Mouse (Mus musculus): ENCODE measurements around the gene Plekha4. TPM values are rescaled to one million over a fixed set of nuclear protein-coding genes. Genes with fewer than 3 reads are reported as not detected.
A peak's percentile ranks its signal among the peaks of the same experiment; 100 is the strongest.
"Not testable (repeated sequence)": the region's sequence is repeated elsewhere in the genome, so short reads cannot be mapped to it uniquely, and the experiment has no call there.

The Plekha4 gene
- 0.59 and 0.64 TPM in 2 replicates for polyA plus RNA-seq (2016; fragmentation: Nextera tagmentation; extraction: Ambion mirVana)

DNA sequence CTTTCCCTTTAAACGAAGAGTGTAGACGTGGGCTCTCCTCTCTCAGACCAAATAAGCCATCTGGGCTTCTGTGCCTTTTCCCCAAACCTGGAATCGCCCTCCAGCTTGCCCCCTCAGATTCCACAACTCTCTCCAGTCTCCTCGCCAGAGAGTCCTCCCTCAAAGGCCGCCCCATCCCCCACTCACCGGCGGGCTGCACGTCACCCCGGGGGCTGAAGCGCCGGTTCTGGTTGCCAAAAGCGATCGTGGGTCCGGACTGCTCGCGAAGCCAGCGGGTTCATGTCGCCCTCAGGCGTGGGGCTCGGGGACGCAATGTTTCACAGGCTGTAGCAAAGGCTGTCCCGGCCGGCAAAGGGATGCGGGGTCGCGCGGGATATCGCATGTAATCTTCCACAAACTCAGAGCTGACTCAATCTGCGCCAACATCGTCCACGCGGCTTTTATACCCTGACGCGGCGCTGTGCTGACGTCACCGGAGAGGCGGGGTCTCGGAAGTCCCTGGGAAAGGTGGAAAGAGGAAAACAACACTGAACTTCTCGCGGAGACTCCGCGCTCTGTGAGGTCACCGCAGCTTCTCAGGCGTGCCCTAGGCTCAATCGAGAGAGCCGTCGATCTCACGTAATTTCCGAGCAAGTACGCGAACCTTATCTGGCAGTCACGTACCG is at the start of gene Plekha4, which contains the start of gene Ppp1r15a:
Plekha4 (plus strand) TSS at position 522 of the 665 bp plus-strand sequence.
Ppp1r15a (minus strand) TSS at position 460 of the 665 bp plus-strand sequence.
- Histone ChIP-seq H3K36me3 (peaks cover 17% of the 10 kb centered on the region; the same call in 1 of the 2 replicates), H3K4me1 (peaks cover 51% of the 10 kb centered on the region), H3K9me3 (no peaks in the 10 kb centered on the region), H3K27me3 (ENCODE audit: insufficient read depth, poor library complexity, severe bottlenecking) (peaks cover 5% of the 10 kb centered on the region; the same call in 1 of the 2 replicates), H3K27ac (peak within 1 kb of the TSS; percentile 98), H3K4me3 (peak within 1 kb of the TSS; percentile 90)
- peak; percentile 98 for DNase-seq (ENCODE audit: low spot score)
- WGBS: under 1% methylated on average over 54 of the region's 54 CpGs

- Histone ChIP-seq H3K36me3 (peaks cover 9% of the 10 kb centered on the region), H3K27me3 (ENCODE audit: insufficient read depth, poor library complexity, severe bottlenecking) (no peaks in the 10 kb centered on the region), H3K9me3 (no peaks in the 10 kb centered on the region), H3K4me1 (no peaks in the 10 kb centered on the region), H3K4me3 (no peak overlapping the region), H3K27ac (no peak overlapping the region)
- WGBS: 52% methylated on average over 1 of the region's 1 CpGs
- DNase-seq (ENCODE audit: low spot score): no peak
Observed at GRCm38 (mm10) chr7:45476453-45476852, 49.7 kb upstream of the Plekha4 start.

GRCm38 (mm10) chr7:45477003-45477402 is 49.1 kb upstream of the Plekha4 start:
- no peak for DNase-seq (ENCODE audit: low spot score)
- Histone ChIP-seq H3K4me3 (no peak overlapping the region), H3K27ac (no peak overlapping the region), H3K4me1 (no peaks in the 10 kb centered on the region), H3K36me3 (peaks cover 9% of the 10 kb centered on the region), H3K27me3 (ENCODE audit: insufficient read depth, poor library complexity, severe bottlenecking) (no peaks in the 10 kb centered on the region), H3K9me3 (no peaks in the 10 kb centered on the region)
- WGBS: 24% methylated on average over 3 of the region's 3 CpGs

GRCm38 (mm10) chr7:45478774-45479173 is 47.4 kb upstream of the Plekha4 start:
- WGBS: 89% methylated on average over 7 of the region's 7 CpGs
- H3K27ac ChIP-seq: no peak overlapping the region
- H3K27me3 ChIP-seq (ENCODE audit: insufficient read depth, poor library complexity, severe bottlenecking): no peaks in the 10 kb centered on the region
- no peaks in the 10 kb centered on the region for H3K4me1 ChIP-seq
- H3K4me3 ChIP-seq: no peak overlapping the region
- H3K36me3 ChIP-seq: peaks cover 9% of the 10 kb centered on the region
- H3K9me3 ChIP-seq: no peaks in the 10 kb centered on the region
- DNase-seq (ENCODE audit: low spot score): no peak

DNA sequence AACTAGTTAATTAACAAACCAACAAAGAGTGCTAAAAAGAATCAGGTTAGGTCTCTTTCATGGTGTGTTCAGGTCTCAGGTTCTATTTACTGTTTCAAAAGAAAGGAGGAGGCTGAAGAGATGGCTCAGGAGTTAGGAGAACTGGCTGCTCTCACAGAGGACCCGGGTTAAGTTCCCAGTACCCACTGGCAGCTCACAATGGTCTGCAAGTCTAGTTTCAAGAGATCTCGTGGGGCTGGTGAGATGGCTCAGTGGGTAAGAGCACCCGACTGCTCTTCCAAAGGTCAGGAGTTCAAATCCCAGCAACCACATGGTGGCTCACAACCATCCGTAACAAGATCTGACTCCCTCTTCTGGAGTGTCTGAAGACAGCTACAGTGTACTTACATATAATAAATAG is 45.8 kb upstream of the Plekha4 start:
- not testable (repeated sequence) for H3K9me3 ChIP-seq; H3K27ac ChIP-seq; H3K4me3 ChIP-seq; H3K36me3 ChIP-seq; DNase-seq (ENCODE audit: low spot score); H3K27me3 ChIP-seq (ENCODE audit: insufficient read depth, poor library complexity, severe bottlenecking); H3K4me1 ChIP-seq
- 81% methylated on average over 3 of the region's 4 CpGs for WGBS

DNA sequence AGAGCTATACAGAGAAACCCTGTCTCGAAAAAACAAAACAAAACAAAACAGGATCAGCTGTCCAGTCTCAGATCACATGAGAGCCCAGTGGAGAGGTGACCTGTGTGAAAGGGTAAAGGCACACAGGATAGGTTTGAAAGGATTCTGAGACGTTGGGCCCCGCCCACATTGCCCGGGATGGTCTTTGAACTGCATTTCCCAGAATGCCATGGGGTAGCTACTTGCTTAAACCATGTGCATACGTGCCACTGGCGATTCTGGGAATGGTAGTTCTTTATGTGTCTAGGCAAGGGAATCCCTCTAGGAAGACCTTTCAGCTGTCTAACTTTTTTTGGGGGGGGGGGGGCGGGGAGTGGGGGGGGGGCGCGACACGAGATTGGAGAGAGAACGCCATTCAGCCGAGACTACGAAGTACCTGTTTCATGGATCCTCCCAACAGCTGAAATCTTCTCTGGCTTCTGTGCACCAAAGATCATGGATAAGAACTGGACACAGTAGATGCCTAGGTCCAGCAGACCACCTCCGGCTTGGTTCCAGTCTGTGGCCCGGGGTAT is 44.7 kb upstream of the Plekha4 start, which contains the start of gene Tulp2:
Tulp2 (plus strand) TSS at position 504 of the 554 bp plus-strand sequence.
- peaks cover 9% of the 10 kb centered on the region for H3K36me3 ChIP-seq
- no peaks in the 10 kb centered on the region for H3K9me3 ChIP-seq
- WGBS: 44% methylated on average over 15 of the region's 15 CpGs
- no peaks in the 10 kb centered on the region for H3K27me3 ChIP-seq (ENCODE audit: insufficient read depth, poor library complexity, severe bottlenecking)
- H3K4me1 ChIP-seq: peaks cover under 1% of the 10 kb centered on the region; the same call in 1 of the 2 replicates
- peak; percentile 83 for DNase-seq (ENCODE audit: low spot score)
- no peak within 1 kb of the TSS for H3K4me3 ChIP-seq
- H3K27ac ChIP-seq: no peak within 1 kb of the TSS

DNA sequence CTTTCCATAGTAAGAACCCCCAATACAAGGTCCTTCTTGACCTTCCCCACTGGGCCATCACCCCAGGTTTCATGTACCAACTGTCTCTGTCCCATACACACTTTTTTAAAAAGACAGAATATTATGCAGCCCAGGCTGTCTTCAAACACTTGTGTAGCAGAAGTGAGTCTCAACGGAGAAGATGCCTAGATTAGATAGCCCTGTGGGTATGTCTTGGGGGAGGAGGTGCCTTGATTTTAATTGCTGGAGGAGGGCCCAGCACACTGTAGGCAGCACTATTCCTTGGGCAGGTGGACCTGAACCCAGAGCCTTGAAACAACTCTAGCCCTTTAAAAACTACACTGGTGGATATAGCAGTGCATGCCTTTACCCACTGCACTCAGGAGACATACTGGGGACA is 44.0 kb upstream of the Plekha4 start:
- Histone ChIP-seq H3K36me3 (peaks cover 9% of the 10 kb centered on the region), H3K4me1 (peaks cover 4% of the 10 kb centered on the region; the same call in 1 of the 2 replicates), H3K4me3 (no peak overlapping the region), H3K27ac (no peak overlapping the region), H3K9me3 (no peaks in the 10 kb centered on the region), H3K27me3 (ENCODE audit: insufficient read depth, poor library complexity, severe bottlenecking) (no peaks in the 10 kb centered on the region)
- WGBS: 52% methylated on average over 1 of the region's 1 CpGs
- DNase-seq (ENCODE audit: low spot score): no peak

DNA sequence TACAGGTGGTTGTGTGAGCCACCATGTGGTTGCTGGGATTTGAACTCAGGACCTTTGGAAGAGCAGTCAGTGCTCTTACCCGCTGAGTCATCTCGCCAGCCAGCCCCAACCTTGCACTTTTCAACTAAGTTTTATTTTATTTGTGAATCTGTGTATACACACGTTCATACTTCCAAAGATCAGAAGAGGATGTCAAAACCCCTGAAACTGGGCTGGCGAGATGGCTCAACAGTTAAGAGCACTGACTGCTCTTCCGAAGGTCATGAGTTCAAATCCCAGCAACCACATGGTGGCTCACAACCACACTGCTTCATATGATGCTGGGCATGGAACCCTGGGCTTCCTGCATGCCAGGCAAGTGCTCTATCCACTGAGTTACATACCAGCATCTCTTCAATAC is 41.1 kb upstream of the Plekha4 start:
- not testable (repeated sequence) for H3K27me3 ChIP-seq (ENCODE audit: insufficient read depth, poor library complexity, severe bottlenecking); H3K4me3 ChIP-seq; DNase-seq (ENCODE audit: low spot score); H3K9me3 ChIP-seq; H3K27ac ChIP-seq; H3K36me3 ChIP-seq
- peaks cover 26% of the 10 kb centered on the region for H3K4me1 ChIP-seq
- 94% methylated on average over 5 of the region's 5 CpGs for whole genome bisulfite sequencing

DNA sequence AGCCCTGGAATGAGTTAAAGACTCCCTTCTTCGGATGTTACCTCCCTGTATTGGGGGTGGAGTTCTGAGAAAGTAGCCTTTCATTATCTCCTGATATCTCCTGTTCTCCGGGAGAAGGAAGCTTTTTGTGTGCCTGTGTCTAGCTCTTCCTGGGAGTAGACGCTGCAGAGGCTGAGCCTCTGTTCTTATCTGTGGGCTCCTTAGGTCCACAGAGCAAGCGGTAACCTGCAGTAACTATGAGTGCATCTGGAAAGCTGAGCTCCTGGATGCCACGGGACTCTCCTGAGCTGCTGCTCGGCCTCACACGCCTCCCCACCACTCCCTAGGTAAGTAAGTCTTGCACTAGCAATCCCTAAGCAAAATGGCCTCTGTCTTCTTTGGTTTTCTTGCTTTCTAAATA is 40.0 kb upstream of the Plekha4 start:
- H3K36me3 ChIP-seq: no peaks in the 10 kb centered on the region
- no peaks in the 10 kb centered on the region for H3K27me3 ChIP-seq (ENCODE audit: insufficient read depth, poor library complexity, severe bottlenecking)
- peaks cover 37% of the 10 kb centered on the region for H3K4me1 ChIP-seq
- DNase-seq (ENCODE audit: low spot score): no peak
- WGBS: 47% methylated on average over 7 of the region's 7 CpGs
- H3K27ac ChIP-seq: no peak overlapping the region
- H3K9me3 ChIP-seq: no peaks in the 10 kb centered on the region
- no peak overlapping the region for H3K4me3 ChIP-seq

DNA sequence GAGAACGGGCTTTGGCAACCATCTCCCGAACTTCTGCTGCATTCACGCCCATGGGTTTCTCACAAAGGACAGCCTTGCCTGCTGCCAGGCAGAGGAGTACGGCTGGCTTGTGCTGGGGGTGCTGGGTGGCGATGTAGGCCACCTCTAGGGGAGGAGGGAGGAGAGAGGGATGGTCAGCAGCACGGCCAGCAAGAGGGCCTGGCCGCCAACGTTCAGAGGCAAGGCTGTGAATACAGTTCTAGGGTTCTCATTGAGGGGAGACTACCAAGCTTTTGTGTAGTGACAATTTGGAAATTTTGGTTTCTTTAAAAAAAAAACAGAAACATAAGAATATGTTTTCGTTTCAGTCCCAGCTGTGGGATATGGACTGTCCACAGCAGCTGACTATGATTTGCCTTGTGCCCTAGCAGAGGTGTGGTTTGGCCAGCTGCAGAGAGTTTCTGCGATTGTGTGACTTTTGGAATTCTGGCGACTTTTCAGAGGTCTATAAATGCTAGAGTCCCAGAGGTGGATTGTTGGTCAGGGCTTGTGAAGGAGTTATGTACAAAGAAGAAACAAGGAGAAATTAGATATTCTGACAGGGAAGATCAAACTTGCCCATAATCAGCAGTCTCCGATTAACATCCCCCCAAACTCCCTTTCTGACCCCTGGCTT is 39.2 kb upstream of the Plekha4 start, which contains the start of gene Gm45808:
Gm45808 (minus strand) TSS at position 51 of the 655 bp plus-strand sequence.
- no peak for DNase-seq (ENCODE audit: low spot score)
- H3K27ac ChIP-seq: no peak within 1 kb of the TSS
- no peak within 1 kb of the TSS for H3K4me3 ChIP-seq
- H3K9me3 ChIP-seq: no peaks in the 10 kb centered on the region
- WGBS: 84% methylated on average over 12 of the region's 12 CpGs
- no peaks in the 10 kb centered on the region for H3K27me3 ChIP-seq (ENCODE audit: insufficient read depth, poor library complexity, severe bottlenecking)
- H3K36me3 ChIP-seq: peaks cover 3% of the 10 kb centered on the region; the same call in 1 of the 2 replicates
- H3K4me1 ChIP-seq: peaks cover 40% of the 10 kb centered on the region

DNA sequence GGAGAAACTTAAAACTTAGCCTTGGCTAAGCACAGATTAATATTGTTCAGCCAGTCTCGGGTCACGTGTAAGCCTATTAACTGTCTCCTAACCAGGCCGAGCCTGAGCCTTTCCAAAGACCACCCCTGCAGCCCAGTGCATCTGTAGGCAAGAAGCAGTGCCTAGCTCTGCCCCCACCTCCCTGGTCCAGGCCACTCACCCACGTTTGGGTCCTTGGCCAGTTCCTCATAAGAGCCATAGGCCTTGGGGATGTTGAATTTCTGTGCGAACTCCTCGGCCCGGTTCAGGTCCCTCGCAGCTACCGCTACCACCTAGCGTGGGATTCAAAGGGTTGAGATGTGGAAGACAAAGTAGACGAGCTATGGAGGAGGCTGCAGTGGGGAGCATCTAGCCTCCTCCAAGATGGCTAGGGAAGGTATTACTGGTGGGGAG is 38.3 kb upstream of the Plekha4 start:
- Histone ChIP-seq H3K27me3 (ENCODE audit: insufficient read depth, poor library complexity, severe bottlenecking) (no peaks in the 10 kb centered on the region), H3K27ac (peak overlapping the region; percentile 92), H3K9me3 (no peaks in the 10 kb centered on the region), H3K4me1 (peaks cover 40% of the 10 kb centered on the region), H3K4me3 (peak overlapping the region; percentile 70), H3K36me3 (peaks cover 13% of the 10 kb centered on the region)
- DNase-seq (ENCODE audit: low spot score): no peak
- 30% methylated on average over 11 of the region's 11 CpGs for WGBS

GRCm38 (mm10) chr7:45488293-45489204 is 37.6 kb upstream of the Plekha4 start, which contains the start of gene Dhdh:
Dhdh (minus strand) TSS chr7:45488805.
- H3K36me3 ChIP-seq: peaks cover 20% of the 10 kb centered on the region
- WGBS: 5% methylated on average over 38 of the region's 38 CpGs
- peak; percentile 87 for DNase-seq (ENCODE audit: low spot score)
- no peaks in the 10 kb centered on the region for H3K27me3 ChIP-seq (ENCODE audit: insufficient read depth, poor library complexity, severe bottlenecking)
- H3K4me3 ChIP-seq: peak within 1 kb of the TSS; percentile 70
- peaks cover 40% of the 10 kb centered on the region for H3K4me1 ChIP-seq
- peak within 1 kb of the TSS; percentile 92 for H3K27ac ChIP-seq
- no peaks in the 10 kb centered on the region for H3K9me3 ChIP-seq

All from heart, embryonic 10.5 days (tissue).